Mouse (Mus musculus) myocyte (in vitro differentiated cells): ENCODE data around the gene Tet3.

Source experiments
- CEBPB ChIP-seq: IDR thresholded peaks from 2 replicates; pipeline ENCODE4 v1.6.1; 2011; ENCODE audit warnings: mild to moderate bottlenecking, moderate library complexity; ENCODE audit not compliant: poor library complexity, insufficient read depth, severe bottlenecking
- E2F4 ChIP-seq: IDR thresholded peaks from one replicate; pipeline ENCODE4 v1.6.1; 2011; ENCODE audit warnings: mild to moderate bottlenecking, control low read depth, moderate library complexity; ENCODE audit not compliant: insufficient read depth
- MAX ChIP-seq: IDR thresholded peaks from one replicate; pipeline ENCODE4 v1.6.1; 2011; ENCODE audit warnings: low read depth, mild to moderate bottlenecking, control low read depth
- MYOD1 ChIP-seq, 3 experiments: IDR thresholded peaks; one replicate each; pipeline ENCODE4 v1.6.1; 2011; ENCODE audit warnings: control low read depth in 2 of 3, low read depth in 2 of 3, mild to moderate bottlenecking in 2 of 3, moderate library complexity in 1 of 3; ENCODE audit not compliant: insufficient read length in 2 of 3, control insufficient read depth in 1 of 3
- MYOG ChIP-seq, 3 experiments: IDR thresholded peaks; one replicate each; pipeline ENCODE4 v1.6.1; 2011; ENCODE audit warnings: control low read depth in 2 of 3, low read depth in 2 of 3, mild to moderate bottlenecking in 2 of 3; ENCODE audit not compliant: insufficient read length in 2 of 3, control insufficient read depth in 1 of 3, insufficient read depth in 1 of 3
- POLR2A ChIP-seq: IDR thresholded peaks from one replicate; pipeline ENCODE4 v1.6.1; 2011; ENCODE audit warnings: low read depth, mild to moderate bottlenecking, control low read depth, moderate library complexity; ENCODE audit not compliant: insufficient read length
- POLR2AphosphoS2 ChIP-seq: IDR thresholded peaks from one replicate; pipeline ENCODE4 v1.6.1; 2011; ENCODE audit warnings: low read depth, control low read depth; ENCODE audit not compliant: insufficient read length
- REST ChIP-seq: IDR thresholded peaks from one replicate; pipeline ENCODE4 v1.6.1; 2011; ENCODE audit warnings: mild to moderate bottlenecking, control low read depth, moderate library complexity; ENCODE audit not compliant: insufficient read depth, insufficient read length
- SRF ChIP-seq: IDR thresholded peaks from one replicate; pipeline ENCODE4 v1.6.1; 2011; ENCODE audit warnings: low read depth; ENCODE audit not compliant: control insufficient read depth, insufficient read length
- TCF12 ChIP-seq: IDR thresholded peaks from one replicate; pipeline ENCODE4 v1.6.1; 2011; ENCODE audit warnings: mild to moderate bottlenecking, control low read depth; ENCODE audit not compliant: poor library complexity, insufficient read depth, severe bottlenecking
- TCF3 ChIP-seq: IDR thresholded peaks from one replicate; pipeline ENCODE4 v1.6.1; 2011; ENCODE audit warnings: low read depth, control low read depth; ENCODE audit not compliant: insufficient read length
- USF1 ChIP-seq: IDR thresholded peaks from one replicate; pipeline ENCODE4 v1.6.1; 2011; ENCODE audit warnings: low read depth, mild to moderate bottlenecking, control low read depth, moderate library complexity

DNA sequence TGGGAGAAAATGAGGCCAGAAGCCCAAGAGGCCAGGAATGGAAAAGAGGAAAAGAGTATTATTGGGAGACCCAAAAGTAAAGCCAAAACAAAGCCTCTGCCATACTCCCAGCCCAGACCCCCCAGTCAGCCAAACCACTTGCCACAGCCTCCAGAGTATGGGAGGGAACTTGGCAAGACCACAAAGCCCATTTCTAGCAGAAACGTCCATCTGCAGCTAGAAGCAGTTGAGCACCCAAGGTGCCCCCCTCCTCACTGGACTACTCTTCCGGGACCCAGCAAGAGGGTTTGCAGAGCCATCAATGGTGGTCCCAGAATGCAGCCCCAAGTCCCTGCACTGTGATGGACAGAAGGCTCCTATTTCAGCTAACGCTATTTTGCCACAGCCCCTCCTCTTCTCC lies 21.1 kb downstream of the Tet3 start:
- TF ChIP-seq POLR2A (no peak), MAX (no peak), TCF3 (no peak), POLR2AphosphoS2 (no peak), USF1 (no peak), SRF (no peak), TCF12 (no peak), MYOD1 (IDR thresholded peaks at IDR 0.05; ENCODE audit: control insufficient read depth in 1 of 3, insufficient read length in 2 of 3, low read depth in 2 of 3) (no peak), E2F4 (no peak), MYOG (IDR thresholded peaks at IDR 0.05; ENCODE audit: control insufficient read depth in 1 of 3, insufficient read depth in 1 of 3, insufficient read length in 2 of 3, low read depth in 2 of 3) (no peak), REST (no peak), CEBPB (no peak)
